Mouse (Mus musculus): ENCODE results near the gene Col4a3.

- TF ChIP-seq POLR2A (IDR thresholded peaks at IDR 0.05; ENCODE audit: control insufficient read depth, extremely low read depth, insufficient read depth, low read length, poor library complexity) (no peak), CTCF (IDR thresholded peaks at IDR 0.05; ENCODE audit: borderline replicate concordance, control insufficient read depth, extremely low read depth, insufficient read depth, low read length, poor library complexity) (no peak)
These were observed 139.8 kb downstream of the Col4a3 start for GRCm38 (mm10) chr1:82726482-82726881.

Data from thymus, adult 2 months (tissue).